Mouse (Mus musculus) neural tube, embryonic 14.5 days (tissue): Measurements from ENCODE around the gene Mvb12b. TPM values are rescaled to one million over a fixed set of nuclear protein-coding genes. Genes with fewer than 3 reads are reported as not detected.

Experiments
- ATAC-seq: fragments of 200-750 bp; cut with Nextera tagmentation; 2 replicates; pipeline ENCODE4 v1.8.0; 2017; ENCODE audit warnings: low read depth, mild to moderate bottlenecking, moderate TSS enrichment, moderate library complexity
- H3K27ac ChIP-seq: fragments of 300-500 bp; sonication (generic); 2 replicates; pipeline ENCODE4 v1.5.1; 2014; ENCODE audit warnings: low read depth, mild to moderate bottlenecking, control low read depth, low read length, moderate library complexity, mixed read lengths
- H3K27me3 ChIP-seq: fragments of 300-500 bp; sonication (generic); 2 replicates; pipeline ENCODE4 v1.6.1; 2014; ENCODE audit warnings: low read length; ENCODE audit not compliant: control insufficient read depth, insufficient read depth
- H3K36me3 ChIP-seq: fragments of 300-500 bp; sonication (generic); 2 replicates; pipeline ENCODE4 v1.6.1; 2014; ENCODE audit warnings: low read length, mixed read lengths; ENCODE audit not compliant: control insufficient read depth, insufficient read depth
- H3K4me1 ChIP-seq: fragments of 300-500 bp; sonication (generic); 2 replicates; pipeline ENCODE4 v1.6.1; 2014; ENCODE audit warnings: low read length; ENCODE audit not compliant: control insufficient read depth, insufficient read depth
- H3K4me2 ChIP-seq: fragments of 300-500 bp; sonication (generic); 2 replicates; pipeline ENCODE4 v1.6.1; 2014; ENCODE audit warnings: mild to moderate bottlenecking, low read depth, low read length, control low read depth
- H3K4me3 ChIP-seq: fragments of 300-500 bp; sonication (generic); 2 replicates; pipeline ENCODE4 v1.5.1; 2014; ENCODE audit warnings: low read depth, low read length, control low read depth, mixed read lengths
- H3K9ac ChIP-seq: fragments of 300-500 bp; sonication (generic); replicated peaks from 2 replicates; pipeline ENCODE4 v1.6.1; 2014; ENCODE audit warnings: low read depth, mild to moderate bottlenecking, control low read depth, low read length, mixed read lengths
- H3K9me3 ChIP-seq: fragments of 300-500 bp; sonication (generic); 2 replicates; pipeline ENCODE4 v1.6.1; 2016; ENCODE audit warnings: low read length; ENCODE audit not compliant: control insufficient read depth
- whole genome bisulfite sequencing: fragments of 180-500 bp; shearing (Covaris S2); extraction: QIAGEN DNeasy Blood & Tissue Kit; methylation state at CpG from one replicate; pipeline ENCODE4 v1.1.7; 2014; 5-methylcytosine and 5-hydroxymethylcytosine counted together
- polyA plus RNA-seq: library from polyadenylated mRNA; unstranded; fragments of >200 nt; fragmentation: Nextera tagmentation; extraction: Ambion mirVana; gene quantifications from 2 replicates; pipeline ENCODE4 v1.2.1, GENCODE M21; 2014

Mvb12b gene
- polyA plus RNA-seq, 1 experiment from 2014 or later = 54.0 TPM

GRCm38 (mm10) chr2:33877663-33878360 is 9.9 kb downstream of the Mvb12b start:
- ATAC-seq = no peak
- H3K9ac ChIP-seq = no peak overlapping the region; the same call in 1 of the 2 replicates
- H3K4me3 ChIP-seq = no peak overlapping the region
- 40% methylated on average over 6 of the region's 6 CpGs for WGBS
- peaks cover 50% of the 10 kb centered on the region for H3K4me1 ChIP-seq
- H3K4me2 ChIP-seq = no peak overlapping the region
- peaks cover 13% of the 10 kb centered on the region for H3K36me3 ChIP-seq
- H3K9me3 ChIP-seq = no peaks in the 10 kb centered on the region
- H3K27me3 ChIP-seq = no peaks in the 10 kb centered on the region
- peak overlapping the region; percentile 96 for H3K27ac ChIP-seq

GRCm38 (mm10) chr2:33876529-33877290 is 11.0 kb downstream of the Mvb12b start:
- Histone ChIP-seq H3K4me2 (peak overlapping the region; percentile 25; the same call in 1 of the 2 replicates), H3K36me3 (peaks cover 16% of the 10 kb centered on the region), H3K9me3 (no peaks in the 10 kb centered on the region), H3K4me3 (no peak overlapping the region), H3K4me1 (peaks cover 47% of the 10 kb centered on the region), H3K27ac (peak overlapping the region; percentile 96), H3K27me3 (no peaks in the 10 kb centered on the region), H3K9ac (peak overlapping the region; percentile 22)
- peak; percentile 93 for ATAC-seq
- 6% methylated on average over 25 of the region's 25 CpGs for WGBS

- Histone ChIP-seq H3K4me3 (no peak overlapping the region), H3K36me3 (peaks cover 16% of the 10 kb centered on the region), H3K27ac (peak overlapping the region; percentile 96), H3K9me3 (no peaks in the 10 kb centered on the region), H3K4me1 (peaks cover 50% of the 10 kb centered on the region), H3K4me2 (no peak overlapping the region), H3K9ac (no peak overlapping the region), H3K27me3 (no peaks in the 10 kb centered on the region)
- no peak for ATAC-seq
- WGBS = 69% methylated on average over 12 of the region's 12 CpGs
Observed at GRCm38 (mm10) chr2:33875594-33875993, 12.2 kb downstream of the Mvb12b start.

- Histone ChIP-seq H3K9ac (no peak overlapping the region), H3K4me1 (peaks cover 46% of the 10 kb centered on the region), H3K4me3 (no peak overlapping the region), H3K36me3 (peaks cover 16% of the 10 kb centered on the region), H3K27ac (peak overlapping the region; percentile 96), H3K9me3 (no peaks in the 10 kb centered on the region), H3K27me3 (no peaks in the 10 kb centered on the region), H3K4me2 (no peak overlapping the region)
- no peak for ATAC-seq
- 64% methylated on average over 10 of the region's 10 CpGs for WGBS
Observed at GRCm38 (mm10) chr2:33874856-33875576, 12.7 kb downstream of the Mvb12b start.

- ATAC-seq = no peak
- Histone ChIP-seq H3K27ac (no peak overlapping the region), H3K27me3 (no peaks in the 10 kb centered on the region), H3K4me3 (no peak overlapping the region), H3K9me3 (no peaks in the 10 kb centered on the region), H3K4me2 (no peak overlapping the region), H3K36me3 (peaks cover 16% of the 10 kb centered on the region), H3K9ac (no peak overlapping the region), H3K4me1 (peaks cover 44% of the 10 kb centered on the region)
- 90% methylated on average over 5 of the region's 5 CpGs for WGBS
Observed at GRCm38 (mm10) chr2:33874367-33874766, 13.4 kb downstream of the Mvb12b start.

- H3K27me3 ChIP-seq = no peaks in the 10 kb centered on the region
- ATAC-seq = no peak
- 81% methylated on average over 8 of the region's 8 CpGs for WGBS
- H3K9ac ChIP-seq = no peak overlapping the region
- no peaks in the 10 kb centered on the region for H3K9me3 ChIP-seq
- H3K27ac ChIP-seq = no peak overlapping the region
- H3K4me1 ChIP-seq = peaks cover 41% of the 10 kb centered on the region
- no peak overlapping the region for H3K4me3 ChIP-seq
- peaks cover 16% of the 10 kb centered on the region for H3K36me3 ChIP-seq
- H3K4me2 ChIP-seq = no peak overlapping the region
Observed at GRCm38 (mm10) chr2:33873501-33873900, 14.2 kb downstream of the Mvb12b start.

GRCm38 (mm10) chr2:33872841-33873271 is 14.9 kb downstream of the Mvb12b start:
- H3K27ac ChIP-seq = no peak overlapping the region
- no peaks in the 10 kb centered on the region for H3K9me3 ChIP-seq
- H3K4me3 ChIP-seq = no peak overlapping the region
- H3K36me3 ChIP-seq = peaks cover 16% of the 10 kb centered on the region
- H3K27me3 ChIP-seq = no peaks in the 10 kb centered on the region
- H3K9ac ChIP-seq = no peak overlapping the region
- H3K4me2 ChIP-seq = no peak overlapping the region
- WGBS = 81% methylated on average over 8 of the region's 8 CpGs
- no peak for ATAC-seq
- peaks cover 35% of the 10 kb centered on the region for H3K4me1 ChIP-seq

- H3K36me3 ChIP-seq = peaks cover 16% of the 10 kb centered on the region
- H3K27me3 ChIP-seq = no peaks in the 10 kb centered on the region
- peak overlapping the region; percentile 45; the same call in 1 of the 2 replicates for H3K27ac ChIP-seq
- no peak overlapping the region for H3K9ac ChIP-seq
- 72% methylated on average over 4 of the region's 4 CpGs for WGBS
- H3K4me2 ChIP-seq = no peak overlapping the region
- H3K4me3 ChIP-seq = no peak overlapping the region
- H3K4me1 ChIP-seq = peaks cover 18% of the 10 kb centered on the region
- no peak for ATAC-seq
- H3K9me3 ChIP-seq = no peaks in the 10 kb centered on the region
Observed at GRCm38 (mm10) chr2:33871181-33871520, 16.6 kb downstream of the Mvb12b start.
